ENCODE assay signal across 8 mouse cellular contexts in the genomic region with DNA sequence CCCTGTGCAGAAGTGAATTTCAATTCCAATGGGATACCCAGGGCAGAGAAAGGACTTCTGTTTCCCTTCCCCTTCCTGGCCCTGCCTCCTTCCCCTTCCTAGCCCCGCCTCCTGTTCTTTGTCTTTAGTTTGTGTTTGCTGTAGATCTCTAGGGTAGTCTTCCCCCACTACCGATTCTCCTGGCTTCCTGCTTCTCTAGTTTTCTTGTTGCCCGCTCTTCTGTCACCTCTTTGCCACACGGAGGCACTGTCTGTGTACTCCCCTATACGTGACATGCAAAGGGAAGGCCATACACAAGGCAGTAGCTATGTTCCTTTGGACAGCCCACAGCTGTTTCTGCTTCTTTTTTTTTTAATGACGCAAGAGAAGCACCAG.
DNase-seq lines count a peak whose midpoint lies in the region; ATAC-seq lines count a peak whose summit lies in the region.

No protein-coding gene starts in this region.

- no peak for DNase-seq in cerebellum, postnatal 4 days (ENCODE audit: low spot score in 2 of 2)
- DNase-seq in cerebellum, postnatal 25 days = no peak
- no peak for DNase-seq in frontal cortex, postnatal 10 days (ENCODE audit: low spot score in 2 of 2)
- DNase-seq in cerebellum, postnatal 14 days = no peak

- H3K27me3 ChIP-seq in embryonic facial prominence, embryonic 12.5 days = no peaks in the 10 kb centered on the region
- H3K27me3 ChIP-seq in hindbrain, embryonic 15.5 days = no peaks in the 10 kb centered on the region
- H3K27me3 ChIP-seq in lung, embryonic 15.5 days = no peaks in the 10 kb centered on the region

- H3K27ac ChIP-seq in embryonic facial prominence, embryonic 12.5 days = peak overlapping the region; percentile 72
- H3K27ac ChIP-seq in hindbrain, embryonic 15.5 days (replicated peaks) = peak overlapping the region; percentile 73
- peak overlapping the region; percentile 82 for H3K27ac ChIP-seq in lung, embryonic 15.5 days

- H3K36me3 ChIP-seq in embryonic facial prominence, embryonic 12.5 days = peaks cover 11% of the 10 kb centered on the region
- H3K36me3 ChIP-seq in hindbrain, embryonic 15.5 days = peaks cover 1% of the 10 kb centered on the region; the same call in 1 of the 2 replicates
- H3K36me3 ChIP-seq in lung, embryonic 15.5 days = peaks cover 23% of the 10 kb centered on the region

- H3K9ac ChIP-seq in embryonic facial prominence, embryonic 12.5 days = no peak overlapping the region
- no peak overlapping the region for H3K9ac ChIP-seq in hindbrain, embryonic 15.5 days
- no peak overlapping the region for H3K9ac ChIP-seq in lung, embryonic 15.5 days

- peaks cover 37% of the 10 kb centered on the region for H3K4me1 ChIP-seq in embryonic facial prominence, embryonic 12.5 days
- H3K4me1 ChIP-seq in hindbrain, embryonic 15.5 days (replicated peaks) = peaks cover 18% of the 10 kb centered on the region
- peaks cover 64% of the 10 kb centered on the region for H3K4me1 ChIP-seq in lung, embryonic 15.5 days

- peak; percentile 90 for ATAC-seq in common myeloid progenitor, adult 5-6 weeks (replicated peaks; ENCODE audit: low read depth, poor library complexity, severe bottlenecking)
- ATAC-seq in embryonic facial prominence, embryonic 12.5 days (ENCODE audit: insufficient number of reproducible peaks, insufficient read depth, low FRiP score, low TSS enrichment) = no peak
- ATAC-seq in hindbrain, embryonic 15.5 days (ENCODE audit: low FRiP score, low read depth) = no peak
- peak; percentile 70 for ATAC-seq in lung, embryonic 15.5 days (ENCODE audit: borderline replicate concordance, extremely low read depth, low FRiP score, low TSS enrichment)

- H3K4me3 ChIP-seq in embryonic facial prominence, embryonic 12.5 days = no peak overlapping the region
- no peak overlapping the region for H3K4me3 ChIP-seq in hindbrain, embryonic 15.5 days
- no peak overlapping the region for H3K4me3 ChIP-seq in lung, embryonic 15.5 days

- H3K9me3 ChIP-seq in embryonic facial prominence, embryonic 12.5 days = peaks cover 2% of the 10 kb centered on the region; the same call in 1 of the 2 replicates
- H3K9me3 ChIP-seq in hindbrain, embryonic 15.5 days = no peaks in the 10 kb centered on the region
- H3K9me3 ChIP-seq in lung, embryonic 15.5 days = peaks cover 1% of the 10 kb centered on the region

- H3K4me2 ChIP-seq in embryonic facial prominence, embryonic 12.5 days (replicated peaks) = no peak overlapping the region
- H3K4me2 ChIP-seq in hindbrain, embryonic 15.5 days = no peak overlapping the region
- no peak overlapping the region for H3K4me2 ChIP-seq in lung, embryonic 15.5 days

- 54% methylated on average over 6 of the region's 6 CpGs for WGBS in embryonic facial prominence, embryonic 12.5 days
- WGBS in hindbrain, embryonic 15.5 days = 63% methylated on average over 6 of the region's 6 CpGs
- WGBS in lung, embryonic 15.5 days = 27% methylated on average over 6 of the region's 6 CpGs

Comparison
In these comparisons a context has a peak if more than half of its experiments do, and no peak if none do; other contexts are left out.
1. ATAC-seq: peak in common myeloid progenitor, adult 5-6 weeks (single experiment) and lung, embryonic 15.5 days (single experiment); none in embryonic facial prominence, embryonic 12.5 days (single experiment) and hindbrain, embryonic 15.5 days (single experiment).
2. Peak in every context shown above with its lines, with median percentiles within 50 percentile points of each other: H3K27ac ChIP-seq.